Mouse (Mus musculus): ENCODE measurements around the gene Myo1e.

- TF ChIP-seq CTCF (IDR thresholded peaks at IDR 0.05; ENCODE audit: extremely low read depth, insufficient read length, insufficient replicate concordance, low read depth, low read length): no peak
- no peak for TF ChIP-seq POLR2A (IDR thresholded peaks at IDR 0.05; ENCODE audit: low read depth, low read length)
Measured at GRCm38 (mm10) chr9:70325880-70326595, 118.9 kb downstream of the Myo1e start.
